Mouse (Mus musculus) layer of hippocampus, postnatal 14 days (tissue): ENCODE data around the gene Gmpr2. TPM values are rescaled to one million over a fixed set of nuclear protein-coding genes. Genes with fewer than 3 reads are reported as not detected.
A peak's percentile ranks its signal among the peaks of the same experiment; 100 is the strongest.

Source experiments
- DNase-seq, 2 experiments: peaks; one replicate each; pipeline ENCODE4 v3.0.0; 2021 to 2022; ENCODE audit warnings: low spot score in 2 of 2, mixed read lengths in 1 of 2
- long read RNA-seq, 2 experiments: library from polyadenylated mRNA; stranded (forward); transcript quantifications; one replicate each; pipeline ENCODE4 v2.0.0; 2021
- total RNA-seq, 2 experiments: library from RNA; stranded (reverse); gene quantifications; 2 replicates each; pipeline ENCODE4 v1.2.3; 2021

Gene Gmpr2
- 10 to 100 TPM; 27.5 to 27.6 TPM for total RNA-seq
- long read RNA-seq, experiment 1, transcript Gmpr2-201 (10 exons, 1,993 nt), result major isoform, 12 of 24 reads
- long read RNA-seq, experiment 1, partial matches to known transcripts, result 9 of 24 reads
- long read RNA-seq, experiment 1, other reads (novel, unspliced or antisense), result 3 of 24 reads
- long read RNA-seq, experiment 2, transcript Gmpr2-201 (10 exons, 1,993 nt), result major isoform, 28 of 63 reads
- long read RNA-seq, experiment 2, partial matches to known transcripts, result 21 of 63 reads
- long read RNA-seq, experiment 2, other reads (novel, unspliced or antisense), result 13 of 63 reads

GRCm38 (mm10) chr14:55671833-55672740, at the start of gene Gmpr2, which contains the start of gene Nedd8:
Gene Gmpr2, plus strand, starts transcription at chr14:55671941.
Gene Nedd8, minus strand, starts transcription at chr14:55672124.
- peak; percentile 96 for DNase-seq

GRCm38 (mm10) chr14:55628077-55628827, 43.5 kb upstream of the Gmpr2 start:
- DNase-seq, result no peak

GRCm38 (mm10) chr14:55629312-55629711, 42.4 kb upstream of the Gmpr2 start:
- no peak for DNase-seq

- DNase-seq, result peak in 1 of 2 experiments; percentile 42
These were observed 36.7 kb upstream of the Gmpr2 start for GRCm38 (mm10) chr14:55634874-55635522.

- DNase-seq, result peak; percentile 83 to 93
These were observed 36.2 kb upstream of the Gmpr2 start, which contains the start of gene Ipo4 for GRCm38 (mm10) chr14:55635523-55636007. Gene Ipo4, minus strand, starts transcription at chr14:55635957.

GRCm38 (mm10) chr14:55637795-55638194, 33.9 kb upstream of the Gmpr2 start, which contains the start of gene Gm49378:
Gene Gm49378, minus strand, starts transcription at chr14:55637895.
- no peak for DNase-seq

GRCm38 (mm10) chr14:55640816-55641215, 30.9 kb upstream of the Gmpr2 start:
- no peak for DNase-seq

GRCm38 (mm10) chr14:55641291-55641690, 30.4 kb upstream of the Gmpr2 start:
- no peak for DNase-seq

- DNase-seq, result no peak
These were observed 29.1 kb upstream of the Gmpr2 start for GRCm38 (mm10) chr14:55642679-55643059.

- DNase-seq, result peak; percentile 86 to 95
These were observed 28.5 kb upstream of the Gmpr2 start, which contains the start of gene Tm9sf1 for GRCm38 (mm10) chr14:55643060-55643907. Gene Tm9sf1, minus strand, starts transcription at chr14:55643806.

- DNase-seq, result no peak
These were observed 27.4 kb upstream of the Gmpr2 start for GRCm38 (mm10) chr14:55644261-55644888.

- DNase-seq, result no peak
These were observed 21.9 kb upstream of the Gmpr2 start, which contains the start of gene Tssk4 for GRCm38 (mm10) chr14:55649884-55650283. Gene Tssk4, plus strand, starts transcription at chr14:55650184.

- DNase-seq, result no peak
These were observed 20.2 kb upstream of the Gmpr2 start for GRCm38 (mm10) chr14:55651528-55651927.

GRCm38 (mm10) chr14:55656935-55657334, 14.8 kb upstream of the Gmpr2 start:
- DNase-seq, result no peak

GRCm38 (mm10) chr14:55658011-55658410, 13.7 kb upstream of the Gmpr2 start:
- DNase-seq, result no peak

GRCm38 (mm10) chr14:55659960-55660573, 11.7 kb upstream of the Gmpr2 start, which contains the start of gene Mdp1:
Gene Mdp1, minus strand, starts transcription at chr14:55660508.
- peak; percentile 75 to 82 for DNase-seq

GRCm38 (mm10) chr14:55660636-55661035, 11.1 kb upstream of the Gmpr2 start:
- DNase-seq, result no peak

- DNase-seq, result peak in 1 of 2 experiments; percentile 61
These were observed 282 bp upstream of the Gmpr2 start for GRCm38 (mm10) chr14:55671486-55671832.

- DNase-seq, result no peak
These were observed 960 bp downstream of the Gmpr2 start for GRCm38 (mm10) chr14:55672741-55673060.
